Mouse (Mus musculus): ENCODE data around the gene Ddb2. TPM values are rescaled to one million over a fixed set of nuclear protein-coding genes. Genes with fewer than 3 reads are reported as not detected.

Gene Ddb2
- polyA plus RNA-seq, 1 experiment from 2014 or later: 11.0 TPM

GRCm38 (mm10) chr2:91279372-91279755 lies 42.6 kb upstream of the Ddb2 start:
- 46% methylated on average over 2 of the region's 2 CpGs for WGBS
- Histone ChIP-seq H3K9me3 (ENCODE audit: control insufficient read depth, low read length) (no peaks in the 10 kb centered on the region), H3K27me3 (ENCODE audit: control insufficient read depth, insufficient read depth, low read length) (no peaks in the 10 kb centered on the region), H3K9ac (ENCODE audit: low read length) (no peak overlapping the region), H3K27ac (replicated peaks) (peak overlapping the region; percentile 35; the same call in 1 of the 2 replicates), H3K4me3 (ENCODE audit: low read depth, low read length) (no peak overlapping the region), H3K36me3 (ENCODE audit: control insufficient read depth, insufficient read depth, low read length) (peaks cover 14% of the 10 kb centered on the region), H3K4me1 (replicated peaks; ENCODE audit: control insufficient read depth, insufficient read depth) (no peaks in the 10 kb centered on the region), H3K4me2 (replicated peaks; ENCODE audit: low read depth) (no peak overlapping the region)
- DNase-seq (ENCODE audit: low spot score) (no peak), ATAC-seq (ENCODE audit: low FRiP score, low TSS enrichment) (peak; percentile 59)
- TF ChIP-seq EP300 (optimal IDR thresholded peaks at IDR 0.05): no peak
- no peak for TF ChIP-seq CTCF (IDR thresholded peaks at IDR 0.05; ENCODE audit: low read depth)

- no peaks in the 10 kb centered on the region for H3K9me3 ChIP-seq (ENCODE audit: control insufficient read depth, low read length)
- no peak overlapping the region for H3K4me3 ChIP-seq (ENCODE audit: low read depth, low read length)
- H3K4me1 ChIP-seq (replicated peaks; ENCODE audit: control insufficient read depth, insufficient read depth): no peaks in the 10 kb centered on the region
- H3K9ac ChIP-seq (ENCODE audit: low read length): no peak overlapping the region
- TF ChIP-seq EP300 (optimal IDR thresholded peaks at IDR 0.05): no peak
- TF ChIP-seq CTCF (IDR thresholded peaks at IDR 0.05; ENCODE audit: low read depth): peak; percentile 83
- no peaks in the 10 kb centered on the region for H3K27me3 ChIP-seq (ENCODE audit: control insufficient read depth, insufficient read depth, low read length)
- no peak overlapping the region for H3K4me2 ChIP-seq (replicated peaks; ENCODE audit: low read depth)
- H3K27ac ChIP-seq (replicated peaks): peak overlapping the region; percentile 35; the same call in 1 of the 2 replicates
- ATAC-seq (ENCODE audit: low FRiP score, low TSS enrichment) (peak; percentile 62), DNase-seq (ENCODE audit: low spot score) (peak; percentile 72)
- peaks cover 19% of the 10 kb centered on the region for H3K36me3 ChIP-seq (ENCODE audit: control insufficient read depth, insufficient read depth, low read length)
- 30% methylated on average over 10 of the region's 10 CpGs for WGBS
These were observed 42.1 kb upstream of the Ddb2 start for GRCm38 (mm10) chr2:91278749-91279371.

- H3K27me3 ChIP-seq (ENCODE audit: control insufficient read depth, insufficient read depth, low read length): no peaks in the 10 kb centered on the region
- no peaks in the 10 kb centered on the region for H3K9me3 ChIP-seq (ENCODE audit: control insufficient read depth, low read length)
- H3K4me1 ChIP-seq (replicated peaks; ENCODE audit: control insufficient read depth, insufficient read depth): 0 out of 2 replicates have a peak, but pooled peaks cover 2% of the 10 kb centered on the region
- H3K27ac ChIP-seq (replicated peaks): no peak overlapping the region
- H3K9ac ChIP-seq (ENCODE audit: low read length): no peak overlapping the region
- no peak for DNase-seq (ENCODE audit: low spot score)
- H3K36me3 ChIP-seq (ENCODE audit: control insufficient read depth, insufficient read depth, low read length): peaks cover 38% of the 10 kb centered on the region
- ATAC-seq (ENCODE audit: low FRiP score, low TSS enrichment): no peak
- no peak overlapping the region for H3K4me2 ChIP-seq (replicated peaks; ENCODE audit: low read depth)
- WGBS: 90% methylated on average over 8 of the region's 8 CpGs
- TF ChIP-seq CTCF (IDR thresholded peaks at IDR 0.05; ENCODE audit: low read depth) (no peak), EP300 (optimal IDR thresholded peaks at IDR 0.05) (no peak)
- no peak overlapping the region for H3K4me3 ChIP-seq (ENCODE audit: low read depth, low read length)
These were observed 32.9 kb upstream of the Ddb2 start for GRCm38 (mm10) chr2:91269687-91270133.

GRCm38 (mm10) chr2:91268706-91269105 lies 31.9 kb upstream of the Ddb2 start:
- no peak overlapping the region for H3K9ac ChIP-seq (ENCODE audit: low read length)
- no peak overlapping the region for H3K4me3 ChIP-seq (ENCODE audit: low read depth, low read length)
- TF ChIP-seq CTCF (IDR thresholded peaks at IDR 0.05; ENCODE audit: low read depth) (no peak), EP300 (optimal IDR thresholded peaks at IDR 0.05) (no peak)
- H3K4me1 ChIP-seq (replicated peaks; ENCODE audit: control insufficient read depth, insufficient read depth): 0 out of 2 replicates have a peak, but pooled peaks cover 2% of the 10 kb centered on the region
- ATAC-seq (ENCODE audit: low FRiP score, low TSS enrichment) (no peak), DNase-seq (ENCODE audit: low spot score) (peak; percentile 55)
- 56% methylated on average over 2 of the region's 2 CpGs for WGBS
- no peaks in the 10 kb centered on the region for H3K9me3 ChIP-seq (ENCODE audit: control insufficient read depth, low read length)
- H3K36me3 ChIP-seq (ENCODE audit: control insufficient read depth, insufficient read depth, low read length): peaks cover 28% of the 10 kb centered on the region
- H3K4me2 ChIP-seq (replicated peaks; ENCODE audit: low read depth): no peak overlapping the region; the same call in 1 of the 2 replicates
- 0 out of 2 replicates have a peak overlapping the region, but pooled peaks have one; percentile 40 for H3K27ac ChIP-seq (replicated peaks)
- no peaks in the 10 kb centered on the region for H3K27me3 ChIP-seq (ENCODE audit: control insufficient read depth, insufficient read depth, low read length)

- ATAC-seq (ENCODE audit: low FRiP score, low TSS enrichment): no peak
- TF ChIP-seq EP300 (optimal IDR thresholded peaks at IDR 0.05) (no peak), CTCF (IDR thresholded peaks at IDR 0.05; ENCODE audit: low read depth) (no peak)
- WGBS: 94% methylated on average over 3 of the region's 3 CpGs
- Histone ChIP-seq H3K4me3 (ENCODE audit: low read depth, low read length) (no peak overlapping the region), H3K27me3 (ENCODE audit: control insufficient read depth, insufficient read depth, low read length) (no peaks in the 10 kb centered on the region), H3K27ac (replicated peaks) (no peak overlapping the region), H3K4me1 (replicated peaks; ENCODE audit: control insufficient read depth, insufficient read depth) (0 out of 2 replicates have a peak, but pooled peaks cover 2% of the 10 kb centered on the region), H3K4me2 (replicated peaks; ENCODE audit: low read depth) (no peak overlapping the region), H3K36me3 (ENCODE audit: control insufficient read depth, insufficient read depth, low read length) (peaks cover 23% of the 10 kb centered on the region), H3K9me3 (ENCODE audit: control insufficient read depth, low read length) (no peaks in the 10 kb centered on the region), H3K9ac (ENCODE audit: low read length) (no peak overlapping the region)
- DNase-seq (ENCODE audit: low spot score): no peak
These were observed 31.3 kb upstream of the Ddb2 start for GRCm38 (mm10) chr2:91268042-91268441.

Data from stomach, postnatal 0 days (tissue).